Comparison of ENCODE assay signal across 24 mouse cellular contexts in genomic region chr13:75879756-75880155, GRCm38 (mm10). TPM values are rescaled to one million over a fixed set of nuclear protein-coding genes. Genes with fewer than 3 reads are reported as not detected.
A peak's percentile ranks its signal among the peaks of the same experiment; 100 is the strongest.
DNase-seq lines count a peak whose midpoint lies in the region; ATAC-seq and TF ChIP-seq lines count a peak whose summit lies in the region.
"Had no signal": no experiment of that assay in that cellular context is flagged by ENCODE, and none has a peak within 500 bp of the region (broad histone marks: within the 10 kb centered on the region; RNA-seq: fewer than 3 reads in every experiment).

No protein-coding gene starts in this region.

- 60% methylated on average over 3 of the region's 3 CpGs for WGBS in kidney, adult 2 months
- WGBS in lung, postnatal 0 days = 85% methylated on average over 3 of the region's 3 CpGs

- H3K4me2 ChIP-seq in lung, postnatal 0 days (replicated peaks; ENCODE audit: low read depth, low read length) = no peak overlapping the region
- H3K4me2 ChIP-seq: embryonic facial prominence, embryonic 12.5 days; forebrain, embryonic 13.5 days had no signal

- ATAC-seq in lung, postnatal 0 days = no peak
- ATAC-seq: activated CD4-positive, CD25-positive, alpha-beta regulatory T cell, adult 4 months; CD4-positive, CD25-positive, alpha-beta regulatory T cell, adult 4 months; Patski had no signal

- TF ChIP-seq EP300 in lung, postnatal 0 days (IDR thresholded peaks at IDR 0.05) = no peak

- peak overlapping the region; percentile 6; the same call in 1 of the 2 replicates for H3K27ac ChIP-seq in gastrocnemius, adult 2 months
- H3K27ac ChIP-seq in kidney, adult 2 months (ENCODE audit: insufficient read depth, low read depth, low read length) = no peak overlapping the region
- no peak overlapping the region for H3K27ac ChIP-seq in lung, postnatal 0 days (ENCODE audit: low read length)
- H3K27ac ChIP-seq: embryonic facial prominence, embryonic 10.5 days; embryonic facial prominence, embryonic 12.5 days; forebrain, embryonic 13.5 days had no signal

- TF ChIP-seq POLR2A in kidney, adult 2 months (IDR thresholded peaks at IDR 0.05; ENCODE audit: low read depth, low read length) = no peak

- H3K27me3 ChIP-seq in kidney, adult 2 months (replicated peaks; ENCODE audit: control insufficient read depth, insufficient read depth, low read length) = no peaks in the 10 kb centered on the region
- no peaks in the 10 kb centered on the region for H3K27me3 ChIP-seq in lung, postnatal 0 days (replicated peaks; ENCODE audit: insufficient read depth, low read length)
- H3K27me3 ChIP-seq: CH12.LX; embryonic facial prominence, embryonic 12.5 days; forebrain, embryonic 13.5 days; Patski had no signal

- no peak overlapping the region for H3K4me3 ChIP-seq in gastrocnemius, adult 2 months
- no peak overlapping the region for H3K4me3 ChIP-seq in kidney, adult 2 months (ENCODE audit: insufficient read depth, low read depth, low read length)
- H3K4me3 ChIP-seq in lung, postnatal 0 days (ENCODE audit: low read depth, low read length) = no peak overlapping the region
- H3K4me3 ChIP-seq: embryonic facial prominence, embryonic 10.5 days; embryonic facial prominence, embryonic 12.5 days; forebrain, embryonic 13.5 days had no signal

- no peak for DNase-seq in gastrocnemius, adult 2 months
- DNase-seq in gastrocnemius, adult 8-10 months (ENCODE audit: low spot score in 2 of 2) = no peak
- peak; percentile 46 for DNase-seq in kidney, adult 2 months
- no peak for DNase-seq in kidney, postnatal 10 days
- DNase-seq in kidney, adult 9 months = peak; percentile 60
- DNase-seq in kidney, postnatal 4 days = no peak
- DNase-seq in lung, postnatal 0 days (ENCODE audit: low spot score) = peak; percentile 3
- DNase-seq in lung, postnatal 4 days = no peak
- DNase-seq: adrenal gland, adult 8-10 months; adrenal gland, postnatal 14 days; adrenal gland, postnatal 36 days; B cell, adult 2 months; cerebellum, adult 11-12 months; cerebellum, adult 2 months; cerebellum, adult 9-10 months; cerebellum, postnatal 25 days had no signal

- intact Hi-C loops in gastrocnemius, adult 2 months (cut with DNase I) = loop anchor here (5.0 to 10.0 kb wide), 3 partner anchors 37 to 175 kb away; partner anchors contain the start of gene Ell2

- H3K4me1 ChIP-seq in kidney, adult 2 months (ENCODE audit: control insufficient read depth, insufficient read depth, low read length) = no peaks in the 10 kb centered on the region
- H3K4me1 ChIP-seq in lung, postnatal 0 days (ENCODE audit: insufficient read depth, low read depth, low read length) = no peaks in the 10 kb centered on the region
- H3K4me1 ChIP-seq: embryonic facial prominence, embryonic 10.5 days; embryonic facial prominence, embryonic 12.5 days; forebrain, embryonic 13.5 days had no signal

- no peaks in the 10 kb centered on the region for H3K36me3 ChIP-seq in kidney, adult 2 months (ENCODE audit: control insufficient read depth, insufficient read depth, low read length)
- H3K36me3 ChIP-seq in lung, postnatal 0 days (ENCODE audit: insufficient read depth, low read length) = no peaks in the 10 kb centered on the region

- H3K9me3 ChIP-seq in lung, postnatal 0 days (ENCODE audit: low read length) = no peaks in the 10 kb centered on the region
- H3K9me3 ChIP-seq: embryonic facial prominence, embryonic 10.5 days; embryonic facial prominence, embryonic 12.5 days; forebrain, embryonic 13.5 days; G1E had no signal

- no peak overlapping the region for H3K9ac ChIP-seq in lung, postnatal 0 days (replicated peaks; ENCODE audit: low read depth)
- H3K9ac ChIP-seq: embryonic facial prominence, embryonic 12.5 days; forebrain, embryonic 13.5 days had no signal

- TF ChIP-seq CTCF in gastrocnemius, adult 2 months (IDR thresholded peaks at IDR 0.05) = no peak
- no peak for TF ChIP-seq CTCF in kidney, adult 2 months (conservative IDR thresholded peaks at IDR 0.05; ENCODE audit: insufficient read depth, insufficient read length, low read depth, low read length)
- TF ChIP-seq CTCF in lung, postnatal 0 days (IDR thresholded peaks at IDR 0.05) = no peak

RNA-seq across cellular contexts. Expression of gene Glrx, which starts 40.1 kb away (rescaled TPM):
- 10 to 100 TPM; 23.1 to 36.3 TPM for total RNA-seq in gastrocnemius, adult 2 months (2021)
- total RNA-seq in gastrocnemius, adult 8-10 months (2022) = 10 to 100 TPM; 23.6 to 32.2 (median 28.3) TPM
- 47.1 and 56.4 TPM in 2 replicates for polyA plus RNA-seq in kidney, adult 2 months (2012; rRNA removed)
- polyA plus RNA-seq in lung, postnatal 0 days (2015; fragmentation: Nextera tagmentation; extraction: Ambion mirVana) = 106 TPM in 2 replicates

Comparison
In these comparisons a context has a peak if more than half of its experiments do, and no peak if none do; other contexts are left out.
1. DNase-seq: peak in kidney, adult 2 months (single experiment), kidney, adult 9 months (single experiment) and lung, postnatal 0 days (single experiment); none in gastrocnemius, adult 2 months (single experiment), gastrocnemius, adult 8-10 months (0 of 2), kidney, postnatal 10 days (single experiment), kidney, postnatal 4 days (0 of 2) and lung, postnatal 4 days (0 of 2).